In the genomic region with DNA sequence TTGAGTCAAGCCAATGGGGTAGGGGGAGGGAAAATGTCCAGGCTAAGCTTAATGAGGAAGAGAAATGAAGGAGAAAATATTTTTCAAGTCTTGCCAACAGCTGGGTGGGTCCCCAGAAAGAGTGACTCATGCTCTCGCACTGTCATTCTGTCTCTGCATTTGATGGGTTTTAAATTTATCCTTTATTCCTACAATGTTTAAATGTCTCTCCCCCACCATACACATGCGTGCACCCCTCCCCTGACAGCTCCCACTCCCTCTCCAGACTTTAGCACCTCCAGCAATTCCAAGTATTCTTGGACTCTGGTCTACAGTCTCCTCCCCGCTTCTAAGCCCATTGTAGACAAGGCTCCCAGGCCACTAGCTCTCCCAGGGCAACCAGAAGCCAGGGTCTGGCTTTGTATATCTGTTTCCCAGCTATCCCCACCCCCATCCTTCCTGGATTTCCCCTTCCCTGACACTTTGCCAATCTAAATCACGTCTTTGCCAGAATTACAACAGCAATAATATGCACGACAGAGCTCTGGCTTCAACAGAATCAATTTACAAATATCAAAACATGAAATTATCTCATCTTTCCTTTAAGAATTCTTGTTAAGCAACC, we compare ENCODE assay signal across 23 mouse cellular contexts.
A peak's percentile ranks its signal among the peaks of the same experiment; 100 is the strongest.
DNase-seq lines count a peak whose midpoint lies in the region; ATAC-seq and TF ChIP-seq lines count a peak whose summit lies in the region.
"Had no signal": no experiment of that assay in that cellular context is flagged by ENCODE, and none has a peak within 500 bp of the region (broad histone marks: within the 10 kb centered on the region; RNA-seq: fewer than 3 reads in every experiment).

No protein-coding gene starts in this region.

- H3K36me3 ChIP-seq in forebrain, embryonic 13.5 days (ENCODE audit: poor library complexity, severe bottlenecking), result no peaks in the 10 kb centered on the region
- H3K36me3 ChIP-seq in forebrain, embryonic 12.5 days (replicated peaks), result no peaks in the 10 kb centered on the region
- no peaks in the 10 kb centered on the region for H3K36me3 ChIP-seq in hindbrain, postnatal 0 days (ENCODE audit: insufficient read depth, low read length)
- H3K36me3 ChIP-seq in hindbrain, embryonic 14.5 days (replicated peaks; ENCODE audit: control insufficient read depth, insufficient read depth), result no peaks in the 10 kb centered on the region
- H3K36me3 ChIP-seq: embryonic facial prominence, embryonic 12.5 days; heart, embryonic 15.5 days; hindbrain, embryonic 15.5 days; limb, embryonic 13.5 days; midbrain, embryonic 15.5 days had no signal

- no peaks in the 10 kb centered on the region for H3K27me3 ChIP-seq in forebrain, embryonic 13.5 days
- 0 out of 2 replicates have a peak, but pooled peaks cover 4% of the 10 kb centered on the region for H3K27me3 ChIP-seq in forebrain, embryonic 12.5 days
- no peaks in the 10 kb centered on the region for H3K27me3 ChIP-seq in hindbrain, postnatal 0 days (ENCODE audit: insufficient read depth, low read length)
- no peaks in the 10 kb centered on the region for H3K27me3 ChIP-seq in hindbrain, embryonic 14.5 days (ENCODE audit: control insufficient read depth, insufficient read depth, low read length)
- H3K27me3 ChIP-seq: CH12.LX; embryonic facial prominence, embryonic 12.5 days; heart, embryonic 15.5 days; hindbrain, embryonic 15.5 days; limb, embryonic 13.5 days; midbrain, embryonic 15.5 days had no signal

- no peak overlapping the region for H3K9ac ChIP-seq in forebrain, embryonic 13.5 days
- no peak overlapping the region for H3K9ac ChIP-seq in forebrain, embryonic 12.5 days
- no peak overlapping the region for H3K9ac ChIP-seq in hindbrain, postnatal 0 days (replicated peaks; ENCODE audit: low read length)
- H3K9ac ChIP-seq in hindbrain, embryonic 14.5 days, result no peak overlapping the region
- H3K9ac ChIP-seq: embryonic facial prominence, embryonic 12.5 days; heart, embryonic 15.5 days; hindbrain, embryonic 15.5 days; limb, embryonic 13.5 days; liver, embryonic 14.5 days; midbrain, embryonic 15.5 days had no signal

- 0 out of 2 replicates have a peak overlapping the region, but pooled peaks have one; percentile 14 for H3K27ac ChIP-seq in forebrain, embryonic 13.5 days
- no peak overlapping the region for H3K27ac ChIP-seq in forebrain, embryonic 12.5 days
- H3K27ac ChIP-seq in hindbrain, postnatal 0 days, result no peak overlapping the region
- no peak overlapping the region for H3K27ac ChIP-seq in hindbrain, embryonic 14.5 days
- H3K27ac ChIP-seq: embryonic facial prominence, embryonic 12.5 days; gastrocnemius, adult 2 months; heart, embryonic 15.5 days; hindbrain, embryonic 15.5 days; limb, embryonic 13.5 days; liver, embryonic 14.5 days; midbrain, embryonic 15.5 days; stomach, postnatal 0 days had no signal

- no peak for TF ChIP-seq CTCF in hindbrain, postnatal 0 days (IDR thresholded peaks at IDR 0.05; ENCODE audit: low read depth)

- no peak overlapping the region for H3K4me2 ChIP-seq in forebrain, embryonic 13.5 days
- H3K4me2 ChIP-seq in forebrain, embryonic 12.5 days, result no peak overlapping the region
- no peak overlapping the region for H3K4me2 ChIP-seq in hindbrain, postnatal 0 days (ENCODE audit: low read depth, low read length)
- H3K4me2 ChIP-seq in hindbrain, embryonic 14.5 days (replicated peaks), result no peak overlapping the region
- H3K4me2 ChIP-seq: embryonic facial prominence, embryonic 12.5 days; heart, embryonic 15.5 days; hindbrain, embryonic 15.5 days; limb, embryonic 13.5 days; midbrain, embryonic 15.5 days had no signal

- peaks cover 13% of the 10 kb centered on the region; the same call in 1 of the 2 replicates for H3K4me1 ChIP-seq in forebrain, embryonic 13.5 days
- H3K4me1 ChIP-seq in forebrain, embryonic 12.5 days, result no peaks in the 10 kb centered on the region
- 0 out of 2 replicates have a peak, but pooled peaks cover 6% of the 10 kb centered on the region for H3K4me1 ChIP-seq in hindbrain, postnatal 0 days (ENCODE audit: insufficient read depth, low read length)
- 0 out of 2 replicates have a peak, but pooled peaks cover 4% of the 10 kb centered on the region for H3K4me1 ChIP-seq in hindbrain, embryonic 14.5 days (replicated peaks; ENCODE audit: control insufficient read depth, insufficient read depth, low read length)
- H3K4me1 ChIP-seq: embryonic facial prominence, embryonic 12.5 days; limb, embryonic 13.5 days; midbrain, embryonic 15.5 days had no signal

- peak; percentile 33 for DNase-seq in hindbrain, postnatal 0 days (ENCODE audit: low spot score)
- DNase-seq in hindbrain, embryonic 14.5 days (ENCODE audit: low spot score), result no peak
- peak; percentile 43 for DNase-seq in right cerebral cortex, adult 18-20 months
- no peak for DNase-seq in right cerebral cortex, postnatal 4 days
- no peak for DNase-seq in gastrocnemius, postnatal 4 days (ENCODE audit: low spot score in 2 of 2)
- DNase-seq: adrenal gland, adult 8-10 months; cerebellum, adult 8-10 months; gastrocnemius, adult 2 months; heart, adult 11 months; kidney, adult 11 months; kidney, postnatal 10 days; retina, postnatal 1 day; thymus, postnatal 14 days had no signal

- peak; percentile 50; the same call in 1 of the 2 replicates for ATAC-seq in forebrain, embryonic 13.5 days
- ATAC-seq in forebrain, embryonic 12.5 days (ENCODE audit: low FRiP score), result no peak
- peak; percentile 64; the same call in 1 of the 2 replicates for ATAC-seq in hindbrain, postnatal 0 days
- no peak for ATAC-seq in hindbrain, embryonic 14.5 days (ENCODE audit: low FRiP score)
- ATAC-seq: midbrain, embryonic 15.5 days had no signal

- 66% methylated on average over 5 of the region's 5 CpGs for WGBS in forebrain, embryonic 13.5 days
- 81% methylated on average over 5 of the region's 5 CpGs for WGBS in forebrain, embryonic 12.5 days
- 42% methylated on average over 5 of the region's 5 CpGs for WGBS in hindbrain, postnatal 0 days
- WGBS in hindbrain, embryonic 14.5 days, result 63% methylated on average over 5 of the region's 5 CpGs

- no peak overlapping the region for H3K4me3 ChIP-seq in forebrain, embryonic 13.5 days
- no peak overlapping the region for H3K4me3 ChIP-seq in forebrain, embryonic 12.5 days (replicated peaks)
- H3K4me3 ChIP-seq in hindbrain, postnatal 0 days (ENCODE audit: low read length), result no peak overlapping the region
- no peak overlapping the region for H3K4me3 ChIP-seq in hindbrain, embryonic 14.5 days (replicated peaks; ENCODE audit: low read length)
- H3K4me3 ChIP-seq: embryonic facial prominence, embryonic 12.5 days; gastrocnemius, adult 2 months; heart, embryonic 15.5 days; hindbrain, embryonic 15.5 days; limb, embryonic 13.5 days; midbrain, embryonic 15.5 days had no signal

- H3K9me3 ChIP-seq in forebrain, embryonic 13.5 days (replicated peaks), result no peaks in the 10 kb centered on the region
- no peaks in the 10 kb centered on the region for H3K9me3 ChIP-seq in forebrain, embryonic 12.5 days
- H3K9me3 ChIP-seq in hindbrain, postnatal 0 days (ENCODE audit: low read length), result no peaks in the 10 kb centered on the region
- H3K9me3 ChIP-seq in hindbrain, embryonic 14.5 days (ENCODE audit: control insufficient read depth, low read length), result no peaks in the 10 kb centered on the region
- H3K9me3 ChIP-seq: embryonic facial prominence, embryonic 12.5 days; heart, embryonic 15.5 days; hindbrain, embryonic 15.5 days; limb, embryonic 13.5 days; midbrain, embryonic 15.5 days had no signal

Comparison
In these comparisons a context has a peak if more than half of its experiments do, and no peak if none do; other contexts are left out.
1. ATAC-seq: peak in forebrain, embryonic 13.5 days (single experiment) and hindbrain, postnatal 0 days (single experiment); none in forebrain, embryonic 12.5 days (single experiment) and hindbrain, embryonic 14.5 days (single experiment).
2. DNase-seq: peak in hindbrain, postnatal 0 days (single experiment) and right cerebral cortex, adult 18-20 months (single experiment); none in hindbrain, embryonic 14.5 days (single experiment), right cerebral cortex, postnatal 4 days (single experiment) and gastrocnemius, postnatal 4 days (0 of 2).